Mouse (Mus musculus) intestine, embryonic 16.5 days (tissue): ENCODE data around the gene Atrnl1. TPM values are rescaled to one million over a fixed set of nuclear protein-coding genes. Genes with fewer than 3 reads are reported as not detected.
A peak's percentile ranks its signal among the peaks of the same experiment; 100 is the strongest.

Experiments used
- ATAC-seq: fragments of 200-750 bp; cut with Nextera tagmentation; 2 replicates; pipeline ENCODE4 v1.8.0; 2017; ENCODE audit warnings: moderate TSS enrichment, moderate library complexity
- H3K27ac ChIP-seq: fragments of 300-500 bp; sonication (generic); 2 replicates; pipeline ENCODE4 v1.5.1; 2014; ENCODE audit warnings: mild to moderate bottlenecking, low read length
- H3K27me3 ChIP-seq: fragments of 300-500 bp; sonication (generic); replicated peaks from 2 replicates; pipeline ENCODE4 v1.6.1; 2014; ENCODE audit warnings: low read length, control low read depth, mixed read lengths; ENCODE audit not compliant: control insufficient read depth, insufficient read depth
- H3K36me3 ChIP-seq: fragments of 300-500 bp; sonication (generic); 2 replicates; pipeline ENCODE4 v1.6.1; 2014; ENCODE audit warnings: low read length, control low read depth; ENCODE audit not compliant: control insufficient read depth, insufficient read depth
- H3K4me1 ChIP-seq: fragments of 300-500 bp; sonication (generic); 2 replicates; pipeline ENCODE4 v1.6.1; 2014; ENCODE audit warnings: low read length, control low read depth, mixed read lengths; ENCODE audit not compliant: control insufficient read depth, insufficient read depth
- H3K4me2 ChIP-seq: fragments of 300-500 bp; sonication (generic); 2 replicates; pipeline ENCODE4 v1.6.1; 2014; ENCODE audit warnings: low read depth, low read length, control low read depth
- H3K4me3 ChIP-seq: fragments of 300-500 bp; sonication (generic); 2 replicates; pipeline ENCODE4 v1.5.1; 2014; ENCODE audit warnings: mild to moderate bottlenecking, low read length
- H3K9ac ChIP-seq: fragments of 300-500 bp; sonication (generic); 2 replicates; pipeline ENCODE4 v1.6.1; 2014; ENCODE audit warnings: low read depth, low read length
- H3K9me3 ChIP-seq: fragments of 300-500 bp; sonication (generic); 2 replicates; pipeline ENCODE4 v1.6.1; 2016; ENCODE audit warnings: low read length, control low read depth; ENCODE audit not compliant: control insufficient read depth
- WGBS: fragments of 180-500 bp; shearing (Covaris S2); extraction: QIAGEN DNeasy Blood & Tissue Kit; methylation state at CpG from one replicate; pipeline ENCODE4 v1.1.7; 2014; 5-methylcytosine and 5-hydroxymethylcytosine counted together
- polyA plus RNA-seq: library from polyadenylated mRNA; unstranded; fragments of >200 nt; fragmentation: Nextera tagmentation; extraction: Ambion mirVana; gene quantifications from 2 replicates; pipeline ENCODE4 v1.2.1, GENCODE M21; 2015

Atrnl1 gene
- polyA plus RNA-seq, 1 experiment from 2014 or later, result 2.8 TPM

- no peak for ATAC-seq
- H3K4me2 ChIP-seq, result no peak overlapping the region
- H3K9ac ChIP-seq, result no peak overlapping the region
- no peak overlapping the region for H3K4me3 ChIP-seq
- no peaks in the 10 kb centered on the region for H3K27me3 ChIP-seq
- H3K36me3 ChIP-seq, result no peaks in the 10 kb centered on the region
- no peaks in the 10 kb centered on the region for H3K9me3 ChIP-seq
- H3K27ac ChIP-seq, result no peak overlapping the region
- 53% methylated on average over 2 of the region's 2 CpGs for WGBS
- H3K4me1 ChIP-seq, result no peaks in the 10 kb centered on the region; the same call in 1 of the 2 replicates
Measured at GRCm38 (mm10) chr19:58068114-58068513, 457.3 kb downstream of the Atrnl1 start.

GRCm38 (mm10) chr19:58068958-58069357, 458.1 kb downstream of the Atrnl1 start:
- no peak for ATAC-seq
- 60% methylated on average over 2 of the region's 2 CpGs for WGBS
- no peaks in the 10 kb centered on the region; the same call in 1 of the 2 replicates for H3K4me1 ChIP-seq
- H3K27me3 ChIP-seq, result no peaks in the 10 kb centered on the region
- H3K36me3 ChIP-seq, result no peaks in the 10 kb centered on the region
- H3K27ac ChIP-seq, result peak overlapping the region; percentile 51; the same call in 1 of the 2 replicates
- no peak overlapping the region for H3K9ac ChIP-seq
- no peak overlapping the region for H3K4me3 ChIP-seq
- no peaks in the 10 kb centered on the region for H3K9me3 ChIP-seq
- H3K4me2 ChIP-seq, result no peak overlapping the region

GRCm38 (mm10) chr19:58072404-58072803, 461.6 kb downstream of the Atrnl1 start:
- Histone ChIP-seq H3K9me3 (no peaks in the 10 kb centered on the region), H3K9ac (no peak overlapping the region), H3K27me3 (no peaks in the 10 kb centered on the region), H3K27ac (no peak overlapping the region), H3K4me2 (no peak overlapping the region), H3K4me3 (no peak overlapping the region), H3K4me1 (no peaks in the 10 kb centered on the region; the same call in 1 of the 2 replicates), H3K36me3 (no peaks in the 10 kb centered on the region)
- 69% methylated on average over 5 of the region's 5 CpGs for WGBS
- no peak for ATAC-seq

- ATAC-seq, result no peak
- Histone ChIP-seq H3K27me3 (no peaks in the 10 kb centered on the region), H3K9me3 (no peaks in the 10 kb centered on the region), H3K36me3 (no peaks in the 10 kb centered on the region), H3K4me1 (no peaks in the 10 kb centered on the region; the same call in 1 of the 2 replicates), H3K4me2 (no peak overlapping the region), H3K27ac (no peak overlapping the region), H3K4me3 (no peak overlapping the region), H3K9ac (no peak overlapping the region)
- 93% methylated on average over 9 of the region's 9 CpGs for WGBS
Measured at GRCm38 (mm10) chr19:58072846-58073245, 462.0 kb downstream of the Atrnl1 start.

GRCm38 (mm10) chr19:58075252-58075651, 464.4 kb downstream of the Atrnl1 start:
- no peak overlapping the region for H3K4me3 ChIP-seq
- WGBS, result 56% methylated on average over 6 of the region's 6 CpGs
- H3K4me1 ChIP-seq, result no peaks in the 10 kb centered on the region
- H3K9me3 ChIP-seq, result no peaks in the 10 kb centered on the region
- H3K36me3 ChIP-seq, result no peaks in the 10 kb centered on the region
- no peak overlapping the region for H3K27ac ChIP-seq
- H3K9ac ChIP-seq, result no peak overlapping the region
- H3K4me2 ChIP-seq, result no peak overlapping the region
- no peaks in the 10 kb centered on the region for H3K27me3 ChIP-seq
- ATAC-seq, result no peak

GRCm38 (mm10) chr19:58076961-58077371, 466.1 kb downstream of the Atrnl1 start:
- Histone ChIP-seq H3K9ac (no peak overlapping the region), H3K4me3 (no peak overlapping the region), H3K9me3 (no peaks in the 10 kb centered on the region), H3K36me3 (no peaks in the 10 kb centered on the region), H3K4me1 (no peaks in the 10 kb centered on the region), H3K27ac (no peak overlapping the region), H3K4me2 (no peak overlapping the region), H3K27me3 (no peaks in the 10 kb centered on the region)
- 72% methylated on average over 14 of the region's 14 CpGs for WGBS
- ATAC-seq, result no peak

- no peak overlapping the region for H3K9ac ChIP-seq
- no peaks in the 10 kb centered on the region for H3K27me3 ChIP-seq
- H3K4me1 ChIP-seq, result no peaks in the 10 kb centered on the region
- no peak overlapping the region for H3K27ac ChIP-seq
- H3K4me2 ChIP-seq, result no peak overlapping the region
- no peaks in the 10 kb centered on the region for H3K36me3 ChIP-seq
- H3K4me3 ChIP-seq, result no peak overlapping the region
- 0 out of 2 replicates have a peak, but pooled peaks cover 1% of the 10 kb centered on the region for H3K9me3 ChIP-seq
- ATAC-seq, result no peak
- 78% methylated on average over 10 of the region's 10 CpGs for WGBS
Measured at GRCm38 (mm10) chr19:58077529-58078070, 466.8 kb downstream of the Atrnl1 start.

- Histone ChIP-seq H3K27ac (no peak overlapping the region), H3K4me1 (no peaks in the 10 kb centered on the region), H3K4me2 (no peak overlapping the region), H3K36me3 (no peaks in the 10 kb centered on the region), H3K9me3 (0 out of 2 replicates have a peak, but pooled peaks cover 4% of the 10 kb centered on the region), H3K9ac (no peak overlapping the region), H3K27me3 (no peaks in the 10 kb centered on the region), H3K4me3 (no peak overlapping the region)
- ATAC-seq, result no peak
- 89% methylated on average over 6 of the region's 6 CpGs for WGBS
Measured at GRCm38 (mm10) chr19:58080168-58080567, 469.3 kb downstream of the Atrnl1 start.

GRCm38 (mm10) chr19:58082751-58083150, 471.9 kb downstream of the Atrnl1 start:
- no peaks in the 10 kb centered on the region for H3K27me3 ChIP-seq
- H3K9ac ChIP-seq, result no peak overlapping the region
- no peak overlapping the region for H3K4me3 ChIP-seq
- H3K27ac ChIP-seq, result no peak overlapping the region
- no peaks in the 10 kb centered on the region for H3K36me3 ChIP-seq
- no peaks in the 10 kb centered on the region for H3K4me1 ChIP-seq
- ATAC-seq, result no peak
- 95% methylated on average over 19 of the region's 19 CpGs for WGBS
- 0 out of 2 replicates have a peak, but pooled peaks cover 4% of the 10 kb centered on the region for H3K9me3 ChIP-seq
- H3K4me2 ChIP-seq, result no peak overlapping the region

- Histone ChIP-seq H3K4me3 (no peak overlapping the region), H3K4me2 (no peak overlapping the region), H3K36me3 (no peaks in the 10 kb centered on the region), H3K27ac (no peak overlapping the region), H3K9ac (no peak overlapping the region), H3K4me1 (0 out of 2 replicates have a peak, but pooled peaks cover 2% of the 10 kb centered on the region), H3K27me3 (no peaks in the 10 kb centered on the region), H3K9me3 (0 out of 2 replicates have a peak, but pooled peaks cover 4% of the 10 kb centered on the region)
- no peak for ATAC-seq
- 86% methylated on average over 14 of the region's 14 CpGs for WGBS
Measured at GRCm38 (mm10) chr19:58084826-58085225, 474.0 kb downstream of the Atrnl1 start.
